Mouse (Mus musculus): ENCODE measurements around the gene Gpr137.
A peak's percentile ranks its signal among the peaks of the same experiment; 100 is the strongest.
"Not testable (repeated sequence)": the region's sequence is repeated elsewhere in the genome, so short reads cannot be mapped to it uniquely, and the experiment has no call there.

The Gpr137 gene

GRCm38 (mm10) chr19:6942249-6942691 is at the start of gene Gpr137:
Gene Gpr137, minus strand, starts transcription at chr19:6942480.
- peak; percentile 96 for DNase-seq (ENCODE audit: low spot score)

- not testable (repeated sequence) for DNase-seq (ENCODE audit: low spot score)
Observed at GRCm38 (mm10) chr19:6991166-6991565, 48.9 kb upstream of the Gpr137 start.

- DNase-seq (ENCODE audit: low spot score) = no peak
Observed at GRCm38 (mm10) chr19:6990712-6991111, 48.4 kb upstream of the Gpr137 start.

GRCm38 (mm10) chr19:6989251-6989650 is 47.0 kb upstream of the Gpr137 start:
- no peak for DNase-seq (ENCODE audit: low spot score)

GRCm38 (mm10) chr19:6987904-6988285 is 45.6 kb upstream of the Gpr137 start:
- DNase-seq (ENCODE audit: low spot score) = no peak

- peak; percentile 75 for DNase-seq (ENCODE audit: low spot score)
Observed at GRCm38 (mm10) chr19:6987061-6987903, 45.0 kb upstream of the Gpr137 start, which contains the start of gene Vegfb. Gene Vegfb, minus strand, starts transcription at chr19:6987651.

GRCm38 (mm10) chr19:6985951-6986708 is 43.9 kb upstream of the Gpr137 start:
- no peak for DNase-seq (ENCODE audit: low spot score)

GRCm38 (mm10) chr19:6985300-6985699 is 43.0 kb upstream of the Gpr137 start:
- DNase-seq (ENCODE audit: low spot score) = no peak

GRCm38 (mm10) chr19:6983621-6984020 is 41.3 kb upstream of the Gpr137 start:
- DNase-seq (ENCODE audit: low spot score) = peak; percentile 26

GRCm38 (mm10) chr19:6981465-6981864 is 39.2 kb upstream of the Gpr137 start:
- DNase-seq (ENCODE audit: low spot score) = no peak

- peak; percentile 100 for DNase-seq (ENCODE audit: low spot score)
Observed at GRCm38 (mm10) chr19:6980381-6981093, 38.3 kb upstream of the Gpr137 start, which contains the start of gene Fkbp2. Gene Fkbp2, minus strand, starts transcription at chr19:6980501.

- peak; percentile 100 for DNase-seq (ENCODE audit: low spot score)
Observed at GRCm38 (mm10) chr19:6979486-6980380, 37.5 kb upstream of the Gpr137 start.

GRCm38 (mm10) chr19:6979001-6979479 is 36.8 kb upstream of the Gpr137 start:
- peak; percentile 44 for DNase-seq (ENCODE audit: low spot score)

- no peak for DNase-seq (ENCODE audit: low spot score)
Observed at GRCm38 (mm10) chr19:6978639-6978974, 36.3 kb upstream of the Gpr137 start.

GRCm38 (mm10) chr19:6977759-6978638 is 35.7 kb upstream of the Gpr137 start:
- no peak for DNase-seq (ENCODE audit: low spot score)

- peak; percentile 81 for DNase-seq (ENCODE audit: low spot score)
Observed at GRCm38 (mm10) chr19:6975537-6976521, 33.5 kb upstream of the Gpr137 start, which contains the start of gene Plcb3. Gene Plcb3, minus strand, starts transcription at chr19:6976470.

GRCm38 (mm10) chr19:6974211-6975205 is 32.2 kb upstream of the Gpr137 start, which contains the start of gene Ppp1r14b:
Gene Ppp1r14b, plus strand, starts transcription at chr19:6974968.
- DNase-seq (ENCODE audit: low spot score) = peak; percentile 96
